Mouse (Mus musculus) brown adipose tissue, adult 24 weeks (tissue): ENCODE data around the gene Crebl2. TPM values are rescaled to one million over a fixed set of nuclear protein-coding genes. Genes with fewer than 3 reads are reported as not detected.

ENCODE experiments used
- H3K27ac ChIP-seq: fragments of 200-500 bp; replicated peaks from 2 replicates; pipeline ENCODE4 v1.5.1; 2012; ENCODE audit warnings: low read depth, mild to moderate bottlenecking, low read length
- H3K4me1 ChIP-seq: fragments of 200-500 bp; 2 replicates; pipeline ENCODE4 v1.6.1; 2012; ENCODE audit warnings: low read length, mixed read lengths; ENCODE audit not compliant: control insufficient read depth, insufficient read depth, insufficient read length
- H3K4me3 ChIP-seq: fragments of 200-500 bp; 2 replicates; pipeline ENCODE4 v1.5.1; 2012; ENCODE audit warnings: low read depth, mild to moderate bottlenecking, low read length, moderate library complexity; ENCODE audit not compliant: insufficient read depth
- polyA plus RNA-seq: library from polyadenylated mRNA; stranded (reverse); fragments of >200 nt; gene quantifications from 2 replicates; pipeline ENCODE4 v1.2.4, GENCODE M21; 2012; ENCODE audit not compliant: missing spikeins, insufficient read depth, insufficient read length

Gene Crebl2
- polyA plus RNA-seq, 1 experiment, result 12.0 TPM

DNA sequence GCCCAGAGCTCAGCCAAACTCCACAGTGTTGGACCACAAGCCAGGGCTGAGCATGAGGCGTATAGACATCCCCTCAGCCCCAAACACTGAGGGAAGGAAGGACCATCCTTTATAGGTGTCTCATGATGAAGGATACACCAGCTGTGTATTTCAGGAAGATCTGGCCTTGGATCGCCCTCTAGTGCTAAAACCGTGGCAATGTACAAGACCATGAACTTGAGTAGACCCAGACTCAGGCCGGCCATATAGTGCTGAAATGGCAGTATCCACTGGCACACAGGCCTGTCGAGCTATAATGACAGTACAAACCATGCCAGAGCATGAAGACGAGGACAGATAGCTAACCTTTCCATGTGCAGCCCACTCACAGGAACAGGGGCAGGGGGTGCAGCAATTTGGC, 46.8 kb downstream of the Crebl2 start:
- Histone ChIP-seq H3K4me3 (no peak overlapping the region), H3K4me1 (no peaks in the 10 kb centered on the region), H3K27ac (no peak overlapping the region)

GRCm38 (mm10) chr6:134877276-134877675, 47.3 kb downstream of the Crebl2 start:
- Histone ChIP-seq H3K4me1 (no peaks in the 10 kb centered on the region), H3K27ac (no peak overlapping the region), H3K4me3 (no peak overlapping the region)

GRCm38 (mm10) chr6:134877892-134878291, 47.9 kb downstream of the Crebl2 start:
- H3K27ac ChIP-seq, result no peak overlapping the region

GRCm38 (mm10) chr6:134879556-134879955, 49.6 kb downstream of the Crebl2 start:
- no peak overlapping the region for H3K27ac ChIP-seq
- no peaks in the 10 kb centered on the region for H3K4me1 ChIP-seq
- no peak overlapping the region for H3K4me3 ChIP-seq

More at GRCm38 (mm10) chr6:134877892-134878291, 47.9 kb downstream of the Crebl2 start:
- no peaks in the 10 kb centered on the region for H3K4me1 ChIP-seq
- H3K4me3 ChIP-seq, result no peak overlapping the region

DNA sequence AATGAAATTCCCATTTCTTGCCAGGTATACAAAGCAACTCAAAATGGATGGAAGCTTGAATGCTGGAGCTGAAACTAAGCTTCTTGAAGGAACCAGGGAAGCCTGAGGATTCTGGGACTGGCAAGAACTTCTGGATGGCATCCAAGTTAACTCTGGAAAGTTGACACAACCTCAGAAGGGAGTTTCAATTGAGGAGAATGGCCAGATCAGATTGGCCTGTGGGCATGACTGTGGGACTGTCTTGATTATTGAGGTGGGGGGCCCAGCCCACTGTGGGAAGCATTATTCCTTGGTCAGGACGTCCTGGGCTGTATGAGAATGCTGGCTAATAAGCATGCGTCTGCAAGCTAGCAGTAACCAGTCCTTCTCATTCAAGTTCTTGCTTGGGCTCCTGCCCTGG, 50.1 kb downstream of the Crebl2 start:
- no peaks in the 10 kb centered on the region for H3K4me1 ChIP-seq
- no peak overlapping the region for H3K27ac ChIP-seq
- H3K4me3 ChIP-seq, result no peak overlapping the region

DNA sequence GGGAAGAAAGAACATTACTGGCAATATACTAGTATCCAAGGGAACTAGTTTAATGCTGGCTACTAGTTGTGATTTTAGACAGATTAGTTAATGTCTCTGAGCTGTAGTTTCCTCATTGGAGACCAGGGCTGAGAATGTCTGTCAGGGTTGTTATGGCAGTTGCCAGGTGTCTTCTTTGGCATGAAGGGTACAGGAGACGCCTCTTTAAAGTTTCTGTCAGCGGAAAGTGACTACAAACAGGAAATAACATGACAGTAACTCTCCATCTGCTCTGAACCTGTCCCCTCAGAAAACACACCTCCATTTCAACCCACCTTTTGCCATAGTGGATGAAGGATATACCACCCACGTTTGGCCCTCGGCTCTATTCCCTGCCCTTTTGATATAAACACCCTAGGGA, 53.7 kb downstream of the Crebl2 start:
- Histone ChIP-seq H3K4me1 (no peaks in the 10 kb centered on the region), H3K27ac (no peak overlapping the region), H3K4me3 (no peak overlapping the region)

DNA sequence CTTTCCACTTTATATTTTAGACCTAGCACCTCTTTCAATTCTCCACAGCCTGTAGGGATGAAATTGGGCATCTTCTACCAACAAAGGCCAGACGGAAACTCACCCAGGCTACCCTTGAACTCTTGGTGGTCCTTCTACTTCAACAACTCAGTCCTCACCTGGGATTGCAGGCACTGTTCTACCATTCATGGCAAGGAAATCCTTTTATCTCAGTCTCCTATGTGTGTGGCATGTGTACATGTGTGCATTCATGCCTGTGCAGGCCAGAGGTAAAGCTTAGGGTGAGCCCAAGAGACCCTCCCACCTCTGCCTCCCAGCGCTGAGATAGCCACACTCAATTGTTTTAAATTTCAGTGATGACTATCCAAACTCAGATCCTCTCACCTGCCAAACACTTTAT, 55.6 kb downstream of the Crebl2 start:
- no peak overlapping the region for H3K27ac ChIP-seq
- no peaks in the 10 kb centered on the region for H3K4me1 ChIP-seq
- H3K4me3 ChIP-seq, result no peak overlapping the region

GRCm38 (mm10) chr6:134886475-134886874, 56.5 kb downstream of the Crebl2 start:
- Histone ChIP-seq H3K27ac (no peak overlapping the region), H3K4me1 (no peaks in the 10 kb centered on the region), H3K4me3 (no peak overlapping the region)

DNA sequence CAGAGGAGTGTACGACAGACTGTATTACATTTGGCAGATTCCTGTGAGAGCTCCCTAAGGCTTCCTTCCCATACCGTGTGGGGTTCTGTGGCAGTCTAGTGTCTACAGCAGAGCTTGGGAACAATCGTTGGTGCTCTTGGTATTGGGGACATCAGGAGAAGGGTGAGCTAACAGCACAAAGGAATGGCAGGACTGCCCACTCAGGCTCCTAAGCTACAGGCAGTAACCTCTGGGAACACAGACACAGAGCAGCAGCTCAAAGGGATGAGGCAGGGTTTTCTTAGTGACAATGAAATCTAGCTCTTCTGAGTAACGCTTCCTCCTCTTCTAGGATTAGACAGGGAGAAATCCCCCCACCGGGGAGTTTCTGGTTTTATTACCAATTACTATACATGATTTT, 57.1 kb downstream of the Crebl2 start:
- H3K27ac ChIP-seq, result no peak overlapping the region
- no peak overlapping the region for H3K4me3 ChIP-seq
- H3K4me1 ChIP-seq, result no peaks in the 10 kb centered on the region

DNA sequence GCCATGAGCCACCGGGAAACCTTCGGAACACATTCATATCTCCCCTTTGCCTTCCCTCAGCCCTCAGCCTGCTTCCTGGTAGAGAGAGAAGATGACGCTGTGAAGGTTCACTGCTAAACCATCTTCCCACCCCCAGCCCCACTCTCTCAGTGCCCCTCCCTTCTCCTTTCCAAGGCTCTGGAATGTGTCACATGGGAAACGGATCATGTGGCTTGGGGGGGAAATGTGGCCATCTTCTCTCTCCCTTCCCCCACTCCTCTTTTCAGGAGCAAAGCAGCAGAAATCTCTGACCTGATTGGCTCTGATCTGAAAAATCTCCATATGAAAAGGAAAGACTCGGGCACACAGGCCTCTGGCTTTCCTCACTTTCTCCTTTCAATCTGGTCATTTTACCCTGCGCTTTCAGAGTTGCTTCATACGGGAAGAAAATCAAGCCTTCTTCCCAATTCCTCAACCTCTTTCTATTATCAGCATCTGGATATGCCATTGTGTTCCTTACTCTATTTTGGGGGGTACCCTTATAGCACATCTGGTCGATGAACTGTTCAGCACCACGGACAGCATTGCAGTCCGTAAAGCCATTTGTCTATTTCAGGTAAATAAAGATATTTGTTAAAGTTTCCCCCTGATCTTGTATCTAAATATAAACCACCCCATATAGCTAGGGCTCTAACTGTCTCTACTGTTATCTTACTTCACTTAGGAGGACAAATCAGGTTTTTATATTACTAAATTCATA, 57.9 kb downstream of the Crebl2 start:
- Histone ChIP-seq H3K27ac (no peak overlapping the region), H3K4me3 (no peak overlapping the region), H3K4me1 (no peaks in the 10 kb centered on the region)

GRCm38 (mm10) chr6:134888563-134889017, 58.6 kb downstream of the Crebl2 start:
- Histone ChIP-seq H3K4me3 (no peak overlapping the region), H3K27ac (no peak overlapping the region)

DNA sequence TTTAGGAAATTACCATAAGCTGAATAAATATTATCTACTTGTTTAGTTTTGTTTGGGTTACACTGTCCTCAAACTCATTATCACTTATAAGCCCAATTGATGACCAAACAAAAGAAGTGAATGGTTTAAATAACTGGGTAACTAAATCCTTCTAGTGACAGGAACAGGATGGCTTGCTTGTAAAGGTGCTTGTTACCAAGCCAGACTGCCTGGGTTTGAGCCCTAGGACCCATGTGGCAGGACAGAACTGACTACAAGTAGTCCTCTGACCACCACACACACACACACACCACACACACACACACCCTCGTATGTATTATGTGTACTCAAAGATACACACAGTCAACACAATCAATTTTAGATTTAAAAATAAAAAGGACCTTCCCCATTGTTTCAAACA, 59.8 kb downstream of the Crebl2 start:
- Histone ChIP-seq H3K4me3 (no peak overlapping the region), H3K4me1 (no peaks in the 10 kb centered on the region), H3K27ac (no peak overlapping the region)

More at GRCm38 (mm10) chr6:134888563-134889017, 58.6 kb downstream of the Crebl2 start:
- no peaks in the 10 kb centered on the region for H3K4me1 ChIP-seq

DNA sequence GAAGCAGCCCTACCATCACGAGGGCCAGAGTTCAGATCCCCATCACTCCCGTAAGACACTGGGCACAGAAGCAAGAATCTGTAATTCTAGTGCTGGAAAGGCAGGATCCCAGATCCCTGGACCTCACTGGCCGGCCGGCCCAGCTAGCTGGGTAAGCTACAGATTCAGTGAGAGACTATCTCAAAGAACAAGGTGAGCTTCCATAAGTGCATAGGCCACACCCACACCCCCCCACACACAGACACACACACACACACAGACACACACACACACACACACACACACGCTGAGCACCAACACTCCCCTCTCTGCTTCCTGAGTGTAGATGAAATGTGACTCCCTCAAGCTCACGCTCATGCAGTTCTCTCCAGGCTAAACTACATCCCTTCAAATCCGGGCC, 60.5 kb downstream of the Crebl2 start:
- Histone ChIP-seq H3K27ac (no peak overlapping the region), H3K4me3 (no peak overlapping the region), H3K4me1 (no peaks in the 10 kb centered on the region)

GRCm38 (mm10) chr6:134896570-134897436, 66.8 kb downstream of the Crebl2 start:
- no peak overlapping the region for H3K27ac ChIP-seq
- H3K4me3 ChIP-seq, result peak overlapping the region; percentile 82
- H3K4me1 ChIP-seq, result no peaks in the 10 kb centered on the region

- Histone ChIP-seq H3K4me3 (peak overlapping the region; percentile 82), H3K27ac (peak overlapping the region; percentile 99), H3K4me1 (no peaks in the 10 kb centered on the region)
Observed at GRCm38 (mm10) chr6:134897443-134898094, 67.6 kb downstream of the Crebl2 start.
